Mouse (Mus musculus): ENCODE measurements around the gene Commd7. TPM values are rescaled to one million over a fixed set of nuclear protein-coding genes. Genes with fewer than 3 reads are reported as not detected.

The Commd7 gene
- total and polyA plus RNA-seq, 2 experiments, result 6.3 to 13.7 TPM

- no peak overlapping the region for H3K4me3 ChIP-seq (ENCODE audit: insufficient read depth, low read depth, low read length)
- H3K4me1 ChIP-seq (ENCODE audit: control insufficient read depth, insufficient read depth, low read length), result no peaks in the 10 kb centered on the region
- TF ChIP-seq CTCF (IDR thresholded peaks at IDR 0.05; ENCODE audit: low read depth, low read length) (no peak), POLR2A (IDR thresholded peaks at IDR 0.05; ENCODE audit: extremely low read depth, insufficient read depth, low read length) (no peak)
- no peak overlapping the region for H3K9ac ChIP-seq (ENCODE audit: low read depth, low read length)
- H3K27me3 ChIP-seq (ENCODE audit: control insufficient read depth, insufficient read depth, low read length), result no peaks in the 10 kb centered on the region
- H3K27ac ChIP-seq (replicated peaks; ENCODE audit: insufficient read depth, low read depth, low read length), result no peak overlapping the region
- WGBS, result 92% methylated on average over 6 of the region's 6 CpGs
- DNase-seq (ENCODE audit: extremely low read depth, low read depth, low spot score), result no peak
- no peaks in the 10 kb centered on the region for H3K79me2 ChIP-seq (ENCODE audit: control insufficient read depth, insufficient read depth, low read length)
- H3K36me3 ChIP-seq (ENCODE audit: control insufficient read depth, insufficient read depth, low read length), result peaks cover 38% of the 10 kb centered on the region
Observed at GRCm38 (mm10) chr2:153618439-153618838, 14.1 kb downstream of the Commd7 start.

- WGBS, result 92% methylated on average over 3 of the region's 3 CpGs
- TF ChIP-seq CTCF (IDR thresholded peaks at IDR 0.05; ENCODE audit: low read depth, low read length) (no peak), POLR2A (IDR thresholded peaks at IDR 0.05; ENCODE audit: extremely low read depth, insufficient read depth, low read length) (no peak)
Observed at GRCm38 (mm10) chr2:153616893-153617292, 15.7 kb downstream of the Commd7 start.

GRCm38 (mm10) chr2:153612594-153613281 lies 19.8 kb downstream of the Commd7 start:
- TF ChIP-seq POLR2A (IDR thresholded peaks at IDR 0.05; ENCODE audit: extremely low read depth, insufficient read depth, low read length), result no peak
- no peak for TF ChIP-seq CTCF (IDR thresholded peaks at IDR 0.05; ENCODE audit: low read depth, low read length)
- 66% methylated on average over 3 of the region's 3 CpGs for WGBS
- H3K9ac ChIP-seq (ENCODE audit: low read depth, low read length), result no peak overlapping the region
- no peaks in the 10 kb centered on the region for H3K79me2 ChIP-seq (ENCODE audit: control insufficient read depth, insufficient read depth, low read length)
- peaks cover 7% of the 10 kb centered on the region for H3K4me1 ChIP-seq (ENCODE audit: control insufficient read depth, insufficient read depth, low read length)
- no peaks in the 10 kb centered on the region for H3K36me3 ChIP-seq (ENCODE audit: control insufficient read depth, insufficient read depth, low read length)
- no peak overlapping the region for H3K27ac ChIP-seq (replicated peaks; ENCODE audit: insufficient read depth, low read depth, low read length)
- no peaks in the 10 kb centered on the region for H3K27me3 ChIP-seq (ENCODE audit: control insufficient read depth, insufficient read depth, low read length)
- no peak overlapping the region for H3K4me3 ChIP-seq (ENCODE audit: insufficient read depth, low read depth, low read length)
- no peak for DNase-seq (ENCODE audit: extremely low read depth, low read depth, low spot score)

More at GRCm38 (mm10) chr2:153616893-153617292, 15.7 kb downstream of the Commd7 start:
- Histone ChIP-seq H3K9ac (ENCODE audit: low read depth, low read length) (no peak overlapping the region), H3K4me3 (ENCODE audit: insufficient read depth, low read depth, low read length) (no peak overlapping the region), H3K27me3 (ENCODE audit: control insufficient read depth, insufficient read depth, low read length) (no peaks in the 10 kb centered on the region), H3K4me1 (ENCODE audit: control insufficient read depth, insufficient read depth, low read length) (no peaks in the 10 kb centered on the region), H3K79me2 (ENCODE audit: control insufficient read depth, insufficient read depth, low read length) (no peaks in the 10 kb centered on the region), H3K27ac (replicated peaks; ENCODE audit: insufficient read depth, low read depth, low read length) (no peak overlapping the region), H3K36me3 (ENCODE audit: control insufficient read depth, insufficient read depth, low read length) (peaks cover 32% of the 10 kb centered on the region)
- DNase-seq (ENCODE audit: extremely low read depth, low read depth, low spot score), result no peak

GRCm38 (mm10) chr2:153611743-153612142 lies 20.8 kb downstream of the Commd7 start:
- H3K9ac ChIP-seq (ENCODE audit: low read depth, low read length), result no peak overlapping the region
- H3K36me3 ChIP-seq (ENCODE audit: control insufficient read depth, insufficient read depth, low read length), result no peaks in the 10 kb centered on the region
- H3K4me1 ChIP-seq (ENCODE audit: control insufficient read depth, insufficient read depth, low read length), result peaks cover 13% of the 10 kb centered on the region
- no peak overlapping the region for H3K4me3 ChIP-seq (ENCODE audit: insufficient read depth, low read depth, low read length)
- H3K27me3 ChIP-seq (ENCODE audit: control insufficient read depth, insufficient read depth, low read length), result no peaks in the 10 kb centered on the region
- no peak for TF ChIP-seq CTCF (IDR thresholded peaks at IDR 0.05; ENCODE audit: low read depth, low read length)
- no peak for TF ChIP-seq POLR2A (IDR thresholded peaks at IDR 0.05; ENCODE audit: extremely low read depth, insufficient read depth, low read length)
- WGBS, result 97% methylated on average over 1 of the region's 1 CpGs
- no peaks in the 10 kb centered on the region for H3K79me2 ChIP-seq (ENCODE audit: control insufficient read depth, insufficient read depth, low read length)
- no peak for DNase-seq (ENCODE audit: extremely low read depth, low read depth, low spot score)
- no peak overlapping the region for H3K27ac ChIP-seq (replicated peaks; ENCODE audit: insufficient read depth, low read depth, low read length)

- Histone ChIP-seq H3K4me3 (ENCODE audit: insufficient read depth, low read depth, low read length) (no peak overlapping the region), H3K4me1 (ENCODE audit: control insufficient read depth, insufficient read depth, low read length) (peaks cover 16% of the 10 kb centered on the region), H3K27me3 (ENCODE audit: control insufficient read depth, insufficient read depth, low read length) (no peaks in the 10 kb centered on the region), H3K27ac (replicated peaks; ENCODE audit: insufficient read depth, low read depth, low read length) (no peak overlapping the region), H3K36me3 (ENCODE audit: control insufficient read depth, insufficient read depth, low read length) (no peaks in the 10 kb centered on the region), H3K9ac (ENCODE audit: low read depth, low read length) (no peak overlapping the region), H3K79me2 (ENCODE audit: control insufficient read depth, insufficient read depth, low read length) (no peaks in the 10 kb centered on the region)
- DNase-seq (ENCODE audit: extremely low read depth, low read depth, low spot score), result no peak
- WGBS, result 84% methylated on average over 7 of the region's 7 CpGs
- TF ChIP-seq POLR2A (IDR thresholded peaks at IDR 0.05; ENCODE audit: extremely low read depth, insufficient read depth, low read length) (no peak), CTCF (IDR thresholded peaks at IDR 0.05; ENCODE audit: low read depth, low read length) (no peak)
Observed at GRCm38 (mm10) chr2:153611241-153611630, 21.3 kb downstream of the Commd7 start.
